Mouse (Mus musculus) spleen, postnatal 10 days (tissue): ENCODE data around the gene Dguok.
A peak's percentile ranks its signal among the peaks of the same experiment; 100 is the strongest.

Experiments
- DNase-seq, 2 experiments: peaks; one replicate each; pipeline ENCODE4 v3.0.0; 2021 to 2022; ENCODE audit warnings: low spot score in 2 of 2

Gene Dguok

GRCm38 (mm10) chr6:83456131-83456983 is 50.4 kb downstream of the Dguok start:
- peak; percentile 81 to 83 for DNase-seq

GRCm38 (mm10) chr6:83455328-83456130 is 51.2 kb downstream of the Dguok start:
- DNase-seq = peak in 1 of 2 experiments; percentile 61

- peak in 1 of 2 experiments; percentile 27 for DNase-seq
Measured at GRCm38 (mm10) chr6:83453706-83454105, 53.1 kb downstream of the Dguok start.

- no peak for DNase-seq
Measured at GRCm38 (mm10) chr6:83450451-83451303, 56.1 kb downstream of the Dguok start.

DNA sequence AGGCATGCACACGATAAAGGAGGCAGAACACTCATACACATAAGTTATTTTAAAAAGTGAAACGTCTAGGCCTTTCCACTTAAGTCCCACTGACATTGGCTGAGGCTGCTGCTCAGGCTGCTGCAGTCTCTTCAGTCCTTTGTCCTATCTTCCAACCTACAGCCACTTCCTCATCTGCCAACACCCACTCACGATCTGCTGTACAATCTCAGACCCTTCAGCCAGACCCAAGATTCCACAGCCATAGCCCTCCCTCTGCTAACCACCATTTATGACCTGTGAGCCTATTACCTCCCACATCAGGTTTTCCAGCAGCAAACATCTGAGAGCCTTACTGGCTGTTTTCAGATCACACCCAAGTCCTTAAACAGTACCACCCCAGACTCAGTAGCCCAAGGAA is 57.3 kb downstream of the Dguok start:
- no peak for DNase-seq

DNA sequence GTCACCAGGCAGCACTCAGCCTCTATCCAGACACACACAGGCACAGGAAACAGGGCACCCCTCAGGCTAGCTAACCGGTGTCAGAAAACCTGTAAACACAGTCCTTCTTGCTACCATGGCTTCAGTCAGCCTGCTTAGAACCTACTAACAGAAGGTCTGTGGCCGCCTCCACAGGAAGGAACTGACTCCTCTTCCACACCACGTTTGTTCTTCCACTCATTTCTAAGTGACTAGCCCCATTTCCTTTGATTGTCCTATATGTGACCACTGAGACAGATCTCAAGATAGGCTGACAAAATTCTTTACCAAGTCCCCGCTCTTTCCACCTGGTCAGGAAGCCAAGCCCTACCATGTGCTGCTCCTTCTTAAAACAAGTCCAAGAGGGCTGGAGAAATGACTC is 57.9 kb downstream of the Dguok start:
- no peak for DNase-seq

DNA sequence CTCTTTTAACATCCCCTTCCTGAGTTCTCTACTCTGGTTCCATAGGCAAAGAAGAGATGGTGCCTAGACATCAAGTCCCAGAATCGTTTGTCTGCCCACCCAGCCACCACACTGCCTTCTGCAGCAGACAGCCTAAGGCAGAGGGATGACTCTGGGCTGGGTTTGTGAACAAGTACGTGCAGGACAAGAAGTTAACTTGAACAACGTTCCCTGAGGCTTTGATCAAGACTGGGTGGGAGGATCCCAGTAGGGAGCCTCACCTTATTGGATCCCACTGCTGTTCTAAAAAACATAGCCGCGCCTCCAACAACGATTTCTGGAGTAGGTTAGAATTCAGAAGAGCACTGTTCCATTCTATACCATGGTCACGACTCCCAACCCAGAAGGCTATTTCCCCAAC is 59.7 kb downstream of the Dguok start:
- no peak for DNase-seq

- DNase-seq = no peak
Measured at GRCm38 (mm10) chr6:83445796-83446195, 61.0 kb downstream of the Dguok start.

DNA sequence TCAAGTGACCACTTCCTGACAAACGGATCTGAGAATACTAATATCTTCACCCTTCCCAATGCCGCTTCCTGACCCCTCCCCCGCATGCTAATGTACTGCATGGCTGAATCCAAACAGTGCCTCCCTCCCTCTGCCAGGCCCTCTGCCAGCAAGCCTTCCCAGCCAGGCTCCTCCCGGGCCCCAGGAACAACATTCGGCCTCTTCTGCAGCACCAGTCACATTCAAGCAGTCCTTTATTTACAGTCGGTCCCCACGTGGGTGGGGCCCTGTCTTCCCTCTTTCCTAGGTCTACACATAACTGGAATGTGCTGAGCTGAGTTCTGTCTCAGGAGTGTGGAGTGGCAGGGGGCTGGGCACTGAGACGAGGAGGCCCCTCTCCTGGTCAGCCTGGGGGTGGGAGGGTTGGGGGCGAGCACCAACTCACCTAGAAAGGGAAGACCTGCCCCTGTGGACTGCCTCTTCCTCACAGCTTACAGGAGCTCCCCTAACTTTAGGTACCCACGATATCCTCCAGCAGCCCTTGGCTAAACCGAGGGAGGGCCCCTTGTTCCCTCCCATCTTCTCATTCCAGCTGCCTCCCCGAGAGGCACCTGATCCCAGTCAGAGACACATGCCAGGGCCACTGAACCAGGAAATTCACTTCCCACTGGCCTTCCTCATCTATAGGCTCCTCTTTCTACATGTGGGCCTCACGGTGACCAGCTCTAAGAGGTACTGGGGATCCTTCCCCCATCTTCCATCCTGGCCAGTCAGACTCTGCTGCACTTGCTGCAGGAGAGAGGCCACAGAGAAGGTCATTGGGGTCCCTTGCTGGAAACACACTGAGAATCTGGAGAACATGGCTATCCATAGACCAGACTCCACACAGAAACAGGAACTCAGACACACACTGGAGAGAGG is 63.1 kb downstream of the Dguok start:
- peak in 1 of 2 experiments; percentile 57 for DNase-seq

GRCm38 (mm10) chr6:83442639-83443038 is 64.1 kb downstream of the Dguok start:
- no peak for DNase-seq

- peak; percentile 82 to 90 for DNase-seq
Measured at GRCm38 (mm10) chr6:83441259-83442061, 65.3 kb downstream of the Dguok start.

DNA sequence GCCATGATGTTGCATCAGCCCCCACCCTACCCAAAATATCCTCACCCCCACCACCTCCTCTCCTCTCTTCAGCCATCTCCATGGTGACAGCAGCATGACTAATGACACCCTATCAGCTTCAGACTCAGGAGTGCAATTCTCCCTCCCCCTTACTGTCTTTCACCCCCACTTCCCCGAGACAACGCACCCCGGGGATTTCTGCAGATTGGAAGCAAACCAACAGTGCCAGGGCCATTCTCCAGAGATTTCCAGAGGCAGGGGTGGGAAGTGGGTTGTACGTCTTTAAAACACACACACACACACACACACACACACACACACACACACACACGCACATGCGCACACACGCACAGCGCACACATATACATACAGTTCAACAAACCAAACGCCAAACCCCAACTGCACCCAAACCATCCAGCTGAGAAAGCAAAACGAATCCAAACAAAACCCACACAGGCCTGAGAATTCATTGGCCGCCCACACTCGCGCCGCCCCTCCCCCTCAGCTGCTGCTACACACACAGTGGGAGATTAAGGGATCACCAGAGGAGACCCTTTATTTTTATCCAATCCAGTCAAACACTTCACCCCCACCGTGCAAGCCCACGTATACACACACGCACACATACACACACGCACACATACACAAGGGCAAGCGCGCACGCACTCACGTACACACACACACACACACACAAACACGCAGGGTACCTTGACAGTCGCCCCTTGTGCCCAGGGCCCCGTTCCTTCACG is 66.1 kb downstream of the Dguok start:
- DNase-seq = peak in 1 of 2 experiments; percentile 68

GRCm38 (mm10) chr6:83440197-83440509 is 66.6 kb downstream of the Dguok start:
- no peak for DNase-seq

GRCm38 (mm10) chr6:83439781-83440180 is 67.0 kb downstream of the Dguok start:
- DNase-seq = no peak

GRCm38 (mm10) chr6:83439119-83439767 is 67.5 kb downstream of the Dguok start:
- no peak for DNase-seq

GRCm38 (mm10) chr6:83438584-83438983 is 68.2 kb downstream of the Dguok start:
- no peak for DNase-seq

GRCm38 (mm10) chr6:83437802-83438201 is 69.0 kb downstream of the Dguok start:
- DNase-seq = no peak

GRCm38 (mm10) chr6:83437225-83437624 is 69.5 kb downstream of the Dguok start:
- no peak for DNase-seq

GRCm38 (mm10) chr6:83436547-83436946 is 70.2 kb downstream of the Dguok start:
- DNase-seq = no peak
